Mouse (Mus musculus): ENCODE measurements at regions not wholly inside any gene's neighbourhood (a gene's known extent, or its start where the extent isn't known, plus 50 kb on each side); places are given as distances from the start of the nearest gene placed in this dataset.

- DNase-seq (ENCODE audit: low spot score) (peak; percentile 28), ATAC-seq (peak; percentile 59; the same call in 1 of the 2 replicates)
- no peaks in the 10 kb centered on the region for H3K9me3 ChIP-seq (ENCODE audit: low read length)
- H3K36me3 ChIP-seq (ENCODE audit: insufficient read depth, low read length): no peaks in the 10 kb centered on the region
- TF ChIP-seq CTCF (IDR thresholded peaks at IDR 0.05; ENCODE audit: low read depth): no peak
- H3K27me3 ChIP-seq (ENCODE audit: insufficient read depth, low read length): no peaks in the 10 kb centered on the region
- H3K4me2 ChIP-seq (ENCODE audit: low read depth, low read length): no peak overlapping the region
- 0 out of 2 replicates have a peak overlapping the region, but pooled peaks have one; percentile 20 for H3K27ac ChIP-seq
- H3K9ac ChIP-seq (replicated peaks; ENCODE audit: low read length): no peak overlapping the region
- WGBS: 52% methylated on average over 11 of the region's 11 CpGs
- no peak overlapping the region for H3K4me3 ChIP-seq (ENCODE audit: low read length)
- no peaks in the 10 kb centered on the region for H3K4me1 ChIP-seq (ENCODE audit: insufficient read depth, low read length)
Observed at GRCm38 (mm10) chr3:38795646-38796301, 91.0 kb upstream of the Fat4 start.

DNA sequence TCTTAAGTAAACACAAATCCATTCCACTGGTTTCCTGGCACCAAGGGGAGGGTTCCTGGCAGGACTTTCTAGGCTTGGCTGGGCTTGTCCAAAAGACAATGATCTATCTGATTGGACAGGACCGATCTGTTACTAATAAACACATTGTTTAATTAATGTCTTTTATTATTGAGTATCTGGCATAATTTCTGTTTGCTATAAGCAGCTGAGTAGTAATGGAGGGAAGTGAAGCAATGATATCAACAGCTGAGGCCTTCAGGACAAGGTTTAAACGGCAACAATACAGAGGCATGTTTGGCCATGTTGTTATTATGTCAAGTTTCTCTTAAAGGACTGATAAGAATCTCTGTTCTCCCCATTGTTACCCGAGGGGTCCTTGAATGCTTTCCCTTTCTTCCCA lies 93.5 kb upstream of the Fat4 start:
- H3K4me2 ChIP-seq (ENCODE audit: low read depth, low read length): no peak overlapping the region
- WGBS: 87% methylated on average over 3 of the region's 3 CpGs

GRCm38 (mm10) chr3:38788751-38789150 lies 98.0 kb upstream of the Fat4 start:
- Histone ChIP-seq H3K27me3 (ENCODE audit: insufficient read depth, low read length) (no peaks in the 10 kb centered on the region), H3K36me3 (ENCODE audit: insufficient read depth, low read length) (no peaks in the 10 kb centered on the region), H3K4me2 (ENCODE audit: low read depth, low read length) (no peak overlapping the region), H3K9ac (replicated peaks; ENCODE audit: low read length) (no peak overlapping the region), H3K27ac (no peak overlapping the region), H3K9me3 (ENCODE audit: low read length) (no peaks in the 10 kb centered on the region), H3K4me1 (ENCODE audit: insufficient read depth, low read length) (no peaks in the 10 kb centered on the region), H3K4me3 (ENCODE audit: low read length) (no peak overlapping the region)
- ATAC-seq (peak; percentile 83), DNase-seq (ENCODE audit: low spot score) (peak; percentile 47)
- TF ChIP-seq CTCF (IDR thresholded peaks at IDR 0.05; ENCODE audit: low read depth): no peak
- WGBS: 17% methylated on average over 2 of the region's 2 CpGs

More for the DNA sequence above, 93.5 kb upstream of the Fat4 start:
- TF ChIP-seq CTCF (IDR thresholded peaks at IDR 0.05; ENCODE audit: low read depth): no peak
- ATAC-seq (no peak), DNase-seq (ENCODE audit: low spot score) (no peak)
- Histone ChIP-seq H3K9me3 (ENCODE audit: low read length) (no peaks in the 10 kb centered on the region), H3K4me1 (ENCODE audit: insufficient read depth, low read length) (no peaks in the 10 kb centered on the region), H3K27ac (no peak overlapping the region), H3K36me3 (ENCODE audit: insufficient read depth, low read length) (no peaks in the 10 kb centered on the region), H3K4me3 (ENCODE audit: low read length) (no peak overlapping the region), H3K27me3 (ENCODE audit: insufficient read depth, low read length) (no peaks in the 10 kb centered on the region), H3K9ac (replicated peaks; ENCODE audit: low read length) (no peak overlapping the region)

- Histone ChIP-seq H3K4me1 (ENCODE audit: insufficient read depth, low read length) (no peaks in the 10 kb centered on the region; the same call in 1 of the 2 replicates), H3K4me3 (ENCODE audit: low read length) (no peak overlapping the region), H3K36me3 (ENCODE audit: insufficient read depth, low read length) (no peaks in the 10 kb centered on the region), H3K27me3 (ENCODE audit: insufficient read depth, low read length) (no peaks in the 10 kb centered on the region), H3K4me2 (ENCODE audit: low read depth, low read length) (no peak overlapping the region), H3K9me3 (ENCODE audit: low read length) (no peaks in the 10 kb centered on the region), H3K9ac (replicated peaks; ENCODE audit: low read length) (no peak overlapping the region), H3K27ac (no peak overlapping the region)
- ATAC-seq (no peak), DNase-seq (ENCODE audit: low spot score) (no peak)
- no peak for TF ChIP-seq CTCF (IDR thresholded peaks at IDR 0.05; ENCODE audit: low read depth)
- WGBS: 85% methylated on average over 6 of the region's 6 CpGs
Observed at GRCm38 (mm10) chr3:38783711-38784110, 103.0 kb upstream of the Fat4 start.

- DNase-seq (ENCODE audit: low spot score) (no peak), ATAC-seq (no peak)
- Histone ChIP-seq H3K4me2 (ENCODE audit: low read depth, low read length) (no peak overlapping the region), H3K27ac (no peak overlapping the region), H3K27me3 (ENCODE audit: insufficient read depth, low read length) (no peaks in the 10 kb centered on the region), H3K9me3 (ENCODE audit: low read length) (no peaks in the 10 kb centered on the region), H3K9ac (replicated peaks; ENCODE audit: low read length) (no peak overlapping the region), H3K4me1 (ENCODE audit: insufficient read depth, low read length) (no peaks in the 10 kb centered on the region; the same call in 1 of the 2 replicates), H3K4me3 (ENCODE audit: low read length) (no peak overlapping the region), H3K36me3 (ENCODE audit: insufficient read depth, low read length) (no peaks in the 10 kb centered on the region)
- 54% methylated on average over 3 of the region's 3 CpGs for WGBS
- no peak for TF ChIP-seq CTCF (IDR thresholded peaks at IDR 0.05; ENCODE audit: low read depth)
Observed at GRCm38 (mm10) chr3:38783051-38783450, 103.7 kb upstream of the Fat4 start.

GRCm38 (mm10) chr3:38776743-38777366 lies 109.9 kb upstream of the Fat4 start:
- Histone ChIP-seq H3K36me3 (ENCODE audit: insufficient read depth, low read length) (no peaks in the 10 kb centered on the region), H3K4me1 (ENCODE audit: insufficient read depth, low read length) (no peaks in the 10 kb centered on the region), H3K9ac (replicated peaks; ENCODE audit: low read length) (no peak overlapping the region), H3K4me2 (ENCODE audit: low read depth, low read length) (no peak overlapping the region), H3K9me3 (ENCODE audit: low read length) (no peaks in the 10 kb centered on the region), H3K27ac (no peak overlapping the region), H3K4me3 (ENCODE audit: low read length) (no peak overlapping the region), H3K27me3 (ENCODE audit: insufficient read depth, low read length) (no peaks in the 10 kb centered on the region)
- no peak for DNase-seq (ENCODE audit: low spot score)
- ATAC-seq: no peak
- no peak for TF ChIP-seq CTCF (IDR thresholded peaks at IDR 0.05; ENCODE audit: low read depth)
- WGBS: 31% methylated on average over 4 of the region's 4 CpGs

- TF ChIP-seq CTCF (IDR thresholded peaks at IDR 0.05; ENCODE audit: low read depth): no peak
- peak overlapping the region; percentile 38; the same call in 1 of the 2 replicates for H3K27ac ChIP-seq
- no peaks in the 10 kb centered on the region for H3K36me3 ChIP-seq (ENCODE audit: insufficient read depth, low read length)
- peak; percentile 27 for DNase-seq (ENCODE audit: low spot score)
- H3K4me2 ChIP-seq (ENCODE audit: low read depth, low read length): no peak overlapping the region
- H3K27me3 ChIP-seq (ENCODE audit: insufficient read depth, low read length): no peaks in the 10 kb centered on the region
- 32% methylated on average over 5 of the region's 5 CpGs for WGBS
- no peak overlapping the region for H3K9ac ChIP-seq (replicated peaks; ENCODE audit: low read length)
- no peak for ATAC-seq
- no peaks in the 10 kb centered on the region for H3K4me1 ChIP-seq (ENCODE audit: insufficient read depth, low read length)
- H3K9me3 ChIP-seq (ENCODE audit: low read length): no peaks in the 10 kb centered on the region
- H3K4me3 ChIP-seq (ENCODE audit: low read length): no peak overlapping the region
Observed at GRCm38 (mm10) chr3:38754632-38755123, 132.1 kb upstream of the Fat4 start.
